Mouse (Mus musculus) telencephalon, adult 2 months (tissue): ENCODE measurements around the gene Traf6.
A peak's percentile ranks its signal among the peaks of the same experiment; 100 is the strongest.

ENCODE experiments used
- DNase-seq: peaks from one replicate; pipeline ENCODE4 v3.0.0-alpha.2; 2011; ENCODE audit warnings: low read depth, low spot score

The Traf6 gene

GRCm38 (mm10) chr2:101678236-101679021 lies at the start of gene Traf6:
Gene Traf6 (plus strand): TSS chr2:101678429.
- DNase-seq = peak; percentile 65

- no peak for DNase-seq
These were observed 39.0 kb upstream of the Traf6 start for GRCm38 (mm10) chr2:101638979-101639839.

DNA sequence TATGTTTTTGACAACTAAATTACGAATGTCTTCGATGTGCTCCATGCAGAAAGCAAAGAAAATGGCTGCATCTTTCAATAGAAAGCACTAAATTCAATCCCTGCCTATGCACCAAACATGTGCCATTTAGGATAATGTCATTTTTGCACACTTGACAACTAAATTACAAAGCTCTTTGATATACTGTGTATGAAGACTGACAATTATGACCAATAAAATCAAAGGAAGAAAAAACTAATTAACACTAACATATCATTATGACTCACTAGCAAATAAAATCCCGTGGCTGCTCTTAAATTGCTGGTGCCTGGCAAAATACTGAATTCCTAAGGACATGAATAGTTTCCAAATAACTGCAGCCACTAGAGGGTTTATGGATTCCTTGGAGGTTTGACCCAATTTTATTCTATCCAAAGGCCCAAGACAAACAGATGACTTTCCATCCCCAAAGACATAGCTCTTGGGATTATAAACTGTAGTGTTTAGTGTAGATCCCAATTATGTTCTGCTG lies 38.3 kb upstream of the Traf6 start:
- no peak for DNase-seq

DNA sequence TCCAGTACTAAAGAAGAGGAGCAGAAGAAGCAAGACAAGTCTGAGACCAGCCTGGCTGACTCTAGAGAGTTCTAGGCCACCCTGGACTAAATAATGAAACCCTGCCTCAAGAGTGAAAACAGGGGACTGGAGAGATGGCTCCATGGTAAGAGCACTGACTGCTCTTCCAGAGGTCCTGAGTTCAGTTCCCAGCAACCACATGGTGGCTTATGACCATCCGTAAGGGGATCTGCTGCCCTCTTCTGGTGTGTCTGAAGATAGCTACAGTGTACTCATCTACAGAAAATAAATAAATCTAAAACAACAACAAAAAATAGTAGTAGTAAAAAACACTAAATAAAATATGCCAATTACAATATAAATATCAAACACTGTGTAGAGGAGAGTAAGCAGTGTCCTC lies 32.4 kb upstream of the Traf6 start:
- DNase-seq = no peak

DNA sequence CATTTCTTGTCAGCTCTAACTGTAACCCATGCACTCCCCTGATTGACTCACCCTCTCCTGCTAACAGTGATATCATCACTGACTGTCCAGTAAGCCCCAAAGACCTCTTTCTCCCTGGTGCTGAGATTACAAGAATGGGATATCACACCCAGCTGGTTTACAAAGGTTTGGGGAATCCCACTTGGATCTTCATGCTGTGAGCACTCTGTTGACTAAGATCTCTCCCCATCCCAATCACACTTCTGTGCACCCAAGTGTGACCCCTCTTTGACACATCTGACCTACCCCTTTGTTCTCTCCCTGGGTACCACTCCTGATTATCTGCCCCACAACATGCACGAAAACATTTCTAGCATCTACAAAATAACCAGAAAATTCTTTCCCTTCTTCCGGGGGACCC lies 29.9 kb upstream of the Traf6 start:
- DNase-seq = no peak

GRCm38 (mm10) chr2:101649114-101649671 lies 29.0 kb upstream of the Traf6 start, which contains the start of the genes Rag1 and B230118H07Rik:
Gene Rag1 (minus strand): TSS chr2:101649501.
Gene B230118H07Rik (minus strand): TSS chr2:101649532.
- no peak for DNase-seq

DNA sequence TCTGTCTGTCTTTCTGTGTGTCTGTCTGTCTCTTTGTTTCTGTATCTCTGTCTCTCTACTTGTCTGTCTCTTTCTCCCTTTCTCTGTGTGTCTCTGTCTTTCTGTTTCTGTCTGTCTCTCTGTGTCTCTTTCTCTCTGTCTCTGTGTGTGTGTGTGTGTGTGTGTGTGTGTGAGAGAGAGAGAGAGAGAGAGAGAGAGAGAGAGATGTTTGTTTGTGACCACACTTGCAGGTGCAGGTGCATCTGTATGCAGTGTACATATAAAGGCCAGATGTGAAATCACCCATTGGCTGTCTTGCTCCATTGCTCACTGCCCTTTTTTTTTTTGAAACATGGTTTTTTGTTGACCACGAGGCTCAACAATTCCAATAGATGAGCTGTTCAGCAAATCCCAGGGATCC lies 27.8 kb upstream of the Traf6 start:
- no peak for DNase-seq

DNA sequence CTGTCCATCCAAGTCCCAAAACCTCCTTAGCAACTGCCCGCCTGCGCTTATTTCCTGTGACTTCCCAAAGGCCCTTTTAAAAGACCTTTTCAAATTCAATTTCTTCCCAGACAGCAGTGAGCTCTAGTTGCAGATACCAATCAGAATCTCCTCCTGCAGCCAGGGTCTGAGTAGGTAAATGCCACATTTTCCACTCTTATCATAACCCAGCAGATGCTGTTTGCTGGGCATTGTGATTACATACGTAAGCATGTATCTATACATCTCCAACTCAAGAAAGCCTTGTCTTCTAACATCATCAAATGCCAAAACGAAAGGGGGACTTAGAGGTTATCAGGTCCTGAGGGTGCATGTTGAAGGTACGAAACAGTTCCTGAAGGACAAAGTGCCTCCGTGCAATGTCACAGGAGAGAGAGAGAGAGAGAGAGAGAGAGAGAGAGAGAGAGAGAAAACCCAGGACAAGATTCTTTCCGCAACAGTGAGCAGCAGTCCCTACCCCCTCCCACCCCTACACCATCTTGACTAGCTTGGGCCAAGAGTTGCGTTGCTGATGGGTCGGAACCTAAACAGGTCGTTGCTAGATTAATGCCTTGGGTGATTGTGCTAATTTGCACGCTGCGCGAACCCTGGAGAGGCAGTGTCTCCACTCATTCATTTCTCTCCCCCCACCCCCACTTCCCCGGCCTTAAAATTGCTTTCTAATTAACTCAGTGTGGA lies 25.9 kb upstream of the Traf6 start:
- DNase-seq = no peak

DNA sequence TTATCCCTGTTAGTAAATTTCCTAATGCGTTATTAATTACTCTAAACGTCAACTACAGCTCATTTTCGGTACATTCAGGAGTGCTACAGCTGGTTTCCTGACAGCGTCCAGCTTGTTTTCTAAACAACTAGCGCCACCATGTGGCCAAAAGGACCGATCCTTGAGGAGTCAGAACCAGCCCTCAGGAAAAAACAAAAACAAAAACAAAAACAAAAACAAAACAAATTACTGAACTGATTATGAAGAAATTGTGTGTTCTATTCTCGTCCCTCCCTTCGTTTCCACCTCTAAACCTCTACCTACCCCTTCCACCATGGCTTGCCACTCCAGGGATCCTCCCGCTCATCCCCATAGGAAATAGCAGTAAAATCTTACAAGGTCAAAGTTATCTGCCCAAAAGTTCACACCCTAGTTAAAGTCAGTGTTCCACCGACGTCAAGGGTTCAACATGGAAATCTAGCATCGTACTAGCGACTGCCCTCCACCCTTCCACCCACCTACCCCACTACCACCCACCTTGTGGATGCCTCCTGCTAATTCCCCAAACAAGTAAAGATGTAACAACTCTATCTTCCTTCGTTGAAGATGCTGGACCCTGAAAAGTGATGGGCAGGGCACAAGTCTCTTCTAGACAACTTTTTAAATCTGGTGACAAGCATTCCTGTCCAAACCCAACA lies 25.2 kb upstream of the Traf6 start:
- peak; percentile 72 for DNase-seq

DNA sequence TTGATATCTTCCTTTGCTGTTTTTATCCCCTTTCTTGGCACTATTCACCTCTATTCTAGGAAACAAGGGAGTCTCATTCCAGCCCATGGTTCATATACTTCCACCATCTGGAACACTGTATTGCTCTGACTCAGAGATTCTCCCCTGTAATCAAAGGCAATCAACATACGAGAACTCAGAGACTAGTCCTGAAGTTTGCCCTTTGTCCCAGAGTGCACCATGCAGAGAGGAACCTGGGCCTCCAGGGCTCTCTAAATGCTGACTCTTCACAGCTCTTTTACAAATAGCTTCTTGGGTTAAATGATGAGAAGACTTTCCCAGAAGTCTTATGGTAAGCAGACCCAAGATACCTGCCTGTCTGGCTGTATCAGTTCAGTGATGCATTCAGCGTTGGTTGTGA lies 17.7 kb upstream of the Traf6 start:
- no peak for DNase-seq

DNA sequence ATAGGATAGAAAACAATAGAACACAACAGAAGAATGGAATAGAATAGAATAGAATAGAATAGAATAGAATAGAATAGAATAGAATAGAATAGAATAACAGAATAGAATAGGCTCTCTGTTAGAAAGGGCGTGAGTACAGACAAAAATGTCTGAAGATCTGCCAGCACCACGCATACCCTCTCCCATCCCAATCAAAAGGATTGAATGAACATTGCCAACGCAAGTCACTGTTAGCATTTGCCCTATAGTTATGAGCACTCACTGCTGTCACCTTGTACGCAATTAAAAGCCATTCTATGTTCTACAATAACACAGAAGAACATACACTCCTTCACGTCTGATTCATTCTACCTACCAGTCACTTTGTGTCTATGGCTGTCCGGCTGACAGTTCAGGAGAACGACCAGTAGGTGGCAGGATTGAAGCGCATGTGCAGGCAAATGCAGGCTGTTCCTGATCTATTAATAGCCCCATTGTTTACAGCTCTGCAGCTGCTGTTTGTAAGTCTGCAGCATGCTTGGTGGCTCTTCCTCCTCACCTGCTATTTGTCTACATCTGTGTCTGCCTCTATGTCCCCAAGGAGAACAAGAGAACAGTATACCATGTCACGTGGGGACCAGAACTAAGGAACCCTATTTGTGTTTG lies 13.0 kb upstream of the Traf6 start:
- DNase-seq = peak; percentile 75

- DNase-seq = no peak
These were observed 12.5 kb upstream of the Traf6 start for GRCm38 (mm10) chr2:101665703-101666092.

GRCm38 (mm10) chr2:101668751-101669150 lies 9.5 kb upstream of the Traf6 start:
- DNase-seq = no peak

GRCm38 (mm10) chr2:101673547-101673946 lies 4.7 kb upstream of the Traf6 start:
- no peak for DNase-seq

GRCm38 (mm10) chr2:101679164-101679784 lies 1.0 kb downstream of the Traf6 start:
- DNase-seq = no peak

DNA sequence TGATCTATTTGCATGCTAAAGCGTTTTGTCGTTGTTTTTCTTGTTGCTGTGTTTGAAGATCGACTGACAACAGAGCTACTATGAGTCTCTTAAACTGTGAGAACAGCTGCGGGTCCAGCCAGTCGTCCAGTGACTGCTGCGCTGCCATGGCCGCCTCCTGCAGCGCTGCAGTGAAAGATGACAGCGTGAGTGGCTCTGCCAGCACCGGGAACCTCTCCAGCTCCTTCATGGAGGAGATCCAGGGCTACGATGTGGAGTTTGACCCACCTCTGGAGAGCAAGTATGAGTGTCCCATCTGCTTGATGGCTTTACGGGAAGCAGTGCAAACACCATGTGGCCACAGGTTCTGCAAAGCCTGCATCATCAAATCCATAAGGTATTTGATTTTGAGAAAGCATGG lies 6.2 kb downstream of the Traf6 start:
- no peak for DNase-seq

DNA sequence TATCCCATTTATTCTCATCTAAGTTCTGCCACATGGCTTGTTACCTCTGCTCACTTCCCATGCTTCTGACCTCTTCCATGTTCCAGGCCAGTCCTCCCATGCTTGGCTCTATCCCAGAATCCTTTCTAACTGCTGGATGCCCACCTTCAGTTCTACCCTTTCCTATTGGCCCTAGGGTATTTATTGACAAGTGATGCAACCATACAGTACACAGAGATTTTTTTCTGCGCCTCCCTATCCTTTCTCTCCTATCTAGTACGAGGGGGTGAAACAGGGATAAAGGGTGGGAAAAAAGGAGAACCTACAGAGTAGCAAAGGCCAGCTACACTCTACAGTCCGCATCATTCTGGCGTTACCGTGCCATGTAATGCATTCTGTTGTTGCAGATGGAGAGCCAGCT lies 9.8 kb downstream of the Traf6 start:
- no peak for DNase-seq

GRCm38 (mm10) chr2:101690252-101690827 lies 12.1 kb downstream of the Traf6 start:
- DNase-seq = no peak

DNA sequence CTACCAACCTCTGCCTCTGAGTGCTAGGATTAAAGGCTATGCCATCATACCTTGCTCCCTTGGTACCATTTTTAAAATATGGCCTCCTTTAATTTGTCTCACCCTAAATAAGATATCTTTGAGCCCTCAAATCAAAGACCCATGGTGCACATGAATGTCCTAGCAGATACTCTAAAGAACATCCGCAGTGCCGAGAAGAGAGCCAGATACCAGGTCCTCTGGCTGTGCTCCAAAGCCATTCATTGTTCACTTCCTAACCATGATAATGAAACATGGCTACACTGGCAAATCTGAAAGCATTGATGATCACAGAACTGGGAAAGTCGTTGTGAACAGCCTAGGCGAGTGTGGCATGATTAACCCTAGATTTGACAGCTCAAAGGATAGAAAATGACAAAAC lies 14.8 kb downstream of the Traf6 start:
- DNase-seq = no peak
